Mouse (Mus musculus) limb, embryonic 12.5 days (tissue): ENCODE measurements around the gene Lgalsl. TPM values are rescaled to one million over a fixed set of nuclear protein-coding genes. Genes with fewer than 3 reads are reported as not detected.

ENCODE experiments used
- ATAC-seq: fragments of 200-750 bp; cut with Nextera tagmentation; 2 replicates; pipeline ENCODE4 v1.8.0; 2017; ENCODE audit warnings: low read depth, moderate TSS enrichment; ENCODE audit not compliant: insufficient number of reproducible peaks, insufficient read depth, low FRiP score, low TSS enrichment
- H3K27ac ChIP-seq: fragments of 300-500 bp; sonication (generic); 2 replicates; pipeline ENCODE4 v1.5.1; 2016; ENCODE audit warnings: mild to moderate bottlenecking, moderate library complexity
- H3K27me3 ChIP-seq: fragments of 300-500 bp; sonication (generic); 2 replicates; pipeline ENCODE4 v1.6.1; 2016; ENCODE audit warnings: mild to moderate bottlenecking, moderate library complexity
- H3K36me3 ChIP-seq: fragments of 300-500 bp; sonication (generic); 2 replicates; pipeline ENCODE4 v1.6.1; 2016; ENCODE audit warnings: mild to moderate bottlenecking, moderate library complexity
- H3K4me1 ChIP-seq: fragments of 300-500 bp; sonication (generic); replicated peaks from 2 replicates; pipeline ENCODE4 v1.6.1; 2016
- H3K4me2 ChIP-seq: fragments of 300-500 bp; sonication (generic); 2 replicates; pipeline ENCODE4 v1.6.1; 2016; ENCODE audit warnings: mild to moderate bottlenecking, moderate library complexity
- H3K4me3 ChIP-seq: fragments of 300-500 bp; sonication (generic); replicated peaks from 2 replicates; pipeline ENCODE4 v1.5.1; 2016; ENCODE audit warnings: mild to moderate bottlenecking
- H3K9ac ChIP-seq: fragments of 300-500 bp; sonication (generic); replicated peaks from 2 replicates; pipeline ENCODE4 v1.6.1; 2016; ENCODE audit warnings: mild to moderate bottlenecking, moderate library complexity
- H3K9me3 ChIP-seq: fragments of 300-500 bp; sonication (generic); 2 replicates; pipeline ENCODE4 v1.6.1; 2016; ENCODE audit warnings: mild to moderate bottlenecking, moderate library complexity
- WGBS: fragments of 180-500 bp; shearing (Covaris S2); methylation state at CpG from one replicate; pipeline ENCODE4 v1.1.7; 2016; 5-methylcytosine and 5-hydroxymethylcytosine counted together
- polyA plus RNA-seq: library from polyadenylated mRNA; unstranded; fragments of >200 nt; fragmentation: Nextera tagmentation; extraction: Ambion mirVana; gene quantifications from 2 replicates; pipeline ENCODE4 v1.2.1, GENCODE M21; 2016

The Lgalsl gene
- polyA plus RNA-seq, 1 experiment from 2014 or later: 33.7 TPM

DNA sequence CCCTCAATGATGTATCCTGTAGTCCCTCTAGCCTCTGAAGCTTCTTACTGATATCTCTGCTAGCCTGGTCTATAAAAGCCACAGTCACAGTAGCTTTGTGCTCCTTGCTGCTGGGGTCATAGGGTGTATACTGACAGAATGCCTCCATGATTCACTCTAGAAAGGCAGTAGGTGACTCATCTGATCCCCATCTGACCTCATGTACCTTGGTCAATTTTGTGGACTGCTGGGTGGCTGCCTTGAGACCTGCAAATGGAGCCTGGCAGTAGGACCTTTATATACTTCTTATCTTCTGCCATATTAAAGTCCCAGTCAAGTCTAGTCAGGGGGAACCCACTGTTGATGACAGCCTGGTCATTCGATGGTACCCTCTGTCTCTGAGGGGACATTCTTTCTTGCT is 47.4 kb downstream of the Lgalsl start:
- Histone ChIP-seq H3K27me3 (no peaks in the 10 kb centered on the region), H3K27ac (no peak overlapping the region), H3K4me3 (no peak overlapping the region), H3K4me2 (no peak overlapping the region), H3K9me3 (peaks cover 13% of the 10 kb centered on the region; the same call in 1 of the 2 replicates), H3K4me1 (peaks cover 4% of the 10 kb centered on the region; the same call in 1 of the 2 replicates), H3K9ac (no peak overlapping the region), H3K36me3 (no peaks in the 10 kb centered on the region)
- no peak for ATAC-seq
- 92% methylated on average over 1 of the region's 1 CpGs for WGBS

DNA sequence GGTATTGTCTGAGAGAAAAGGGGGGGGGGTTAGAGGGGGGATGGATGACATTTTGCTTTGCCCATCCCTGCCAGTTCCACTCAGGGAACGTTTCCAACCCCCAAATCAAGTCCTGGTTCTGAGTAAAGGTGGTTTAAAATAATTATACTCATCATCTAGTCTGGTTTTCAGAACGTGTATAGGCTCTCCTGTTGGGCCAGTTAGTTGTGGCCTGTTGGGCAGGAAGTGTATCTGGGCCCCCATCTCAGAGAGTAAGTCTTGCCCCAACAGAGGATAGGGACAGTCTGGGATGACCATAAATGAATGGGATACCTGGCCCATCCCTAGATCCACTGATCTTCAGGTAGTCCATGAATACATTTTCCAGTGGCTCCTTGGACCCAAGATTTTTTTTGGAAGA is 48.2 kb downstream of the Lgalsl start:
- Histone ChIP-seq H3K9me3 (peaks cover 13% of the 10 kb centered on the region; the same call in 1 of the 2 replicates), H3K4me1 (no peaks in the 10 kb centered on the region), H3K4me3 (no peak overlapping the region), H3K36me3 (no peaks in the 10 kb centered on the region), H3K4me2 (no peak overlapping the region), H3K9ac (no peak overlapping the region), H3K27ac (no peak overlapping the region), H3K27me3 (no peaks in the 10 kb centered on the region)
- WGBS: 76% methylated on average over 2 of the region's 2 CpGs
- no peak for ATAC-seq

DNA sequence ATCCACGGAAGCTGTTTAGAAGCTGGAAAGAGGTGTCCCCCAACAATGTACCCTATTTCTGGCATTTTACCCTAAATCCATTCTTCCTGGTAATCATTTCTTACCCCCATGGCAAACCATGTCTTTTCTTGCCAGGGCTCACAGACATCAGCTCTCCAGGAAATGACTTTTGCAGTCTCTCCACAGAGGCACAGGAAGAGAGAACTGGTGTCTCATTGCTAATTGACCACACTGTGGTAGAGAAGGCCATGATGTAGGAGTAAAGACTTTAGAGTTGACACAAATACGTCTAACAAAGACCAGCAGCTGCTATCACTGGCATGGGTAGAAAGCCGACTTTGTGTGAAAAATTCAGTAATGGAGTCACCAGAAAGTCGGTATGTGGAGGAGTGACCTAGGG is 50.5 kb downstream of the Lgalsl start:
- Histone ChIP-seq H3K4me3 (no peak overlapping the region), H3K9ac (no peak overlapping the region), H3K36me3 (no peaks in the 10 kb centered on the region), H3K27ac (no peak overlapping the region), H3K9me3 (peaks cover 13% of the 10 kb centered on the region; the same call in 1 of the 2 replicates), H3K4me2 (no peak overlapping the region), H3K4me1 (no peaks in the 10 kb centered on the region), H3K27me3 (no peaks in the 10 kb centered on the region)
- no peak for ATAC-seq
- WGBS: 79% methylated on average over 4 of the region's 4 CpGs

DNA sequence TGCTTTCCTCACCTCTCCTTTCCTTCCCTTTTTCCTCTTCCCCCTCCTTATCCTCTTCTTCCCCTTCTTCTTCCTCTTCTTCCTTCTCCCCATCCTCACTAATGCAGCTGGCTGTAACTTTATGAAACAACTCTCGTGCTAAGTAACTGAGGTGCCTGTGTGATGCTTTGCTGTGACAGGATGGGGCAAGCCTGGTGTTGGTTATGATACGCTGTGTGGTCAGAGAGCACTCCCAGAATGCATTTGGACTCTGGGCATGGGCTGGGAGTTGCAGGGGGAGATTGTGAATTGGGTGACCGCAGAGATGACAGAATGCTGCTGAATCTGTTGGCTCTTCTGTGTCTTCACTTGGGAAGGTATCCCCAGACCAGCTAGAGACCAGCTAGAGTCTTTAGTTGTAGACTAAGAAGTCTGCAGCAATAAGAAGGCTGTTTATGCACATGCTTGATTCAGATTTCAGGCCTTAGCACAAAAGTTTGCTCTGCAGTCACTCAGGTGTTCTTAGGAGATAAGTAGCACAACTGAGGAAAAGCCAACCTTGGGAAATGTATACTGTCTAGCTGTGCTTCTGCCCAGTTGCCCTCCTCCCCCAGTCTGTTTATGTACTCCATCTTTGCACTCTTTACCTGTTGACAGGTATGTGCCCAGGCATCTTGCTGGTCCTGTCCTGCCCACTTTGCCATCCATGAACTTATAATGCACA is 51.8 kb downstream of the Lgalsl start:
- Histone ChIP-seq H3K9me3 (0 out of 2 replicates have a peak, but pooled peaks cover 1% of the 10 kb centered on the region), H3K36me3 (no peaks in the 10 kb centered on the region), H3K27ac (no peak overlapping the region), H3K4me1 (no peaks in the 10 kb centered on the region), H3K4me3 (no peak overlapping the region), H3K4me2 (no peak overlapping the region), H3K27me3 (no peaks in the 10 kb centered on the region), H3K9ac (no peak overlapping the region)
- ATAC-seq: no peak
- 77% methylated on average over 3 of the region's 3 CpGs for WGBS

DNA sequence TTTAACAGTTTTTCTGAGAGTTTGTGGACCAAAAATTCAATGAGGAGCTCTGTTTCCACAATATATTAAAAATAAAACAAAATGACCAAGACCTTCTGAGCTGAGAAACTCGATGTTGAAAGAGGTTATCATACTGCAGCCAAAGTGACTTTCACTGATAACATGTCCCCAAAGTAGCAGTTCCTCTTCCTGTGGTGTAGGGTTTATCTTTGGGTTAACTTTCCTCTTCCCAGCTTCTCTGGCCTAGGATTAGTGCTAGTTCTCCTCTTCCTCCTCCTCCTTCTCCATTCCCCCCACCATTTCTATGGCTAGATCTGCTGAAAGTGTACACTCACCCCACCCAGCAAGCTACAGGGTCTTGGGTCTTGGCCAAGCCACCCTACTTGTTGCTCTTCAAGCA is 52.6 kb downstream of the Lgalsl start:
- Histone ChIP-seq H3K9me3 (no peaks in the 10 kb centered on the region), H3K4me3 (no peak overlapping the region), H3K4me1 (no peaks in the 10 kb centered on the region), H3K9ac (no peak overlapping the region), H3K4me2 (no peak overlapping the region), H3K36me3 (no peaks in the 10 kb centered on the region), H3K27me3 (no peaks in the 10 kb centered on the region), H3K27ac (no peak overlapping the region)
- no peak for ATAC-seq
- 77% methylated on average over 1 of the region's 1 CpGs for WGBS

DNA sequence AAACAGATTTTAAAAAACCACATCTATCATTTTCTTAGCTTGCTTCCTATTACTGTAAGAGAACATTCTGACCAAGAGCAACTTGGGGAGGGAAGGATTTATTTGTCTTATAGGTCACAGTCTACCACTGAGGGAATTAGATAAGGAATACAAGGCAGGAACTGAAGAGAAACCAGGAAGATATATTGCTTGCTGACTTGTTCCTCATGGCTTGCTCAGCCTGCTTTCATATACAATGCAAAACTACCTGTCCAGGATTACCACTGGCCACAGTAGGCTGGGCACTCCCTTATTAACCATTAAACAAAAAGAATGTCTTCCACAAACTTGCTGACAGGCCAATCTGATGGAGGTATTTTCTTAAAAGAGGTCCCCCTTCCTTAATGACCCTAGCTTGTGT is 54.2 kb downstream of the Lgalsl start:
- no peaks in the 10 kb centered on the region for H3K27me3 ChIP-seq
- no peaks in the 10 kb centered on the region; the same call in 1 of the 2 replicates for H3K4me1 ChIP-seq

More for the DNA sequence above, 54.2 kb downstream of the Lgalsl start:
- H3K36me3 ChIP-seq: no peaks in the 10 kb centered on the region
- no peak overlapping the region for H3K27ac ChIP-seq
- no peak overlapping the region for H3K4me3 ChIP-seq
- no peak for ATAC-seq
- H3K4me2 ChIP-seq: no peak overlapping the region
- H3K9me3 ChIP-seq: no peaks in the 10 kb centered on the region
- H3K9ac ChIP-seq: no peak overlapping the region

Other genes starting within 250 kb of the Lgalsl start
- gene Aftph, start 89.5 kb downstream of the Lgalsl start, polyA plus RNA-seq: 17.7 and 18.6 TPM in 2 replicates